Comparison of ENCODE assay signal across 11 mouse cellular contexts in genomic region chr2:9433110-9433940, GRCm38 (mm10).
DNase-seq lines count a peak whose midpoint lies in the region; ATAC-seq lines count a peak whose summit lies in the region.
"Had no signal": no experiment of that assay in that cellular context is flagged by ENCODE, and none has a peak within 500 bp of the region (broad histone marks: within the 10 kb centered on the region; RNA-seq: fewer than 3 reads in every experiment).

No protein-coding gene starts in this region.

- H3K9me3 ChIP-seq in embryonic facial prominence, embryonic 11.5 days (replicated peaks; ENCODE audit: control insufficient read depth, low read length), result no peaks in the 10 kb centered on the region
- no peaks in the 10 kb centered on the region for H3K9me3 ChIP-seq in embryonic facial prominence, embryonic 10.5 days

- WGBS in embryonic facial prominence, embryonic 11.5 days, result 33% methylated on average over 17 of the region's 17 CpGs
- WGBS in embryonic facial prominence, embryonic 10.5 days, result 30% methylated on average over 17 of the region's 17 CpGs

- peak; percentile 9 for DNase-seq in embryonic facial prominence, embryonic 11.5 days (ENCODE audit: low spot score)
- no peak for DNase-seq in embryonic facial prominence, embryonic 10.5 days (ENCODE audit: low spot score)
- peak; percentile 7 for DNase-seq in kidney, postnatal 10 days
- no peak for DNase-seq in kidney, postnatal 25 days
- peak; percentile 15 for DNase-seq in embryo, embryonic 10.5 days (ENCODE audit: low spot score)
- DNase-seq in mesoderm, embryonic 11.5 days (ENCODE audit: low read depth, low spot score), result peak; percentile 18
- no peak for DNase-seq in frontal cortex, postnatal 25 days (ENCODE audit: low spot score in 2 of 2)
- DNase-seq in adrenal gland, adult 18-20 months (ENCODE audit: low spot score in 2 of 2), result no peak
- DNase-seq: liver, postnatal 0 days had no signal

- no peaks in the 10 kb centered on the region for H3K36me3 ChIP-seq in embryonic facial prominence, embryonic 11.5 days (replicated peaks; ENCODE audit: control insufficient read depth, insufficient read depth, low read depth, low read length)
- H3K36me3 ChIP-seq in embryonic facial prominence, embryonic 10.5 days (replicated peaks), result no peaks in the 10 kb centered on the region

- H3K27ac ChIP-seq in embryonic facial prominence, embryonic 11.5 days (replicated peaks; ENCODE audit: low read depth, low read length), result no peak overlapping the region
- no peak overlapping the region for H3K27ac ChIP-seq in embryonic facial prominence, embryonic 10.5 days (replicated peaks)
- H3K27ac ChIP-seq: left cerebral cortex, adult 2 months had no signal

- no peaks in the 10 kb centered on the region for H3K4me1 ChIP-seq in embryonic facial prominence, embryonic 11.5 days (ENCODE audit: control insufficient read depth, insufficient read depth, low read length)
- no peaks in the 10 kb centered on the region for H3K4me1 ChIP-seq in embryonic facial prominence, embryonic 10.5 days

- ATAC-seq in embryonic facial prominence, embryonic 11.5 days (replicated peaks; ENCODE audit: insufficient number of reproducible peaks, low FRiP score, low TSS enrichment, low read depth), result no peak
- ATAC-seq: liver, postnatal 0 days; Patski had no signal

- no peak overlapping the region for H3K4me2 ChIP-seq in embryonic facial prominence, embryonic 11.5 days (ENCODE audit: low read depth, low read length)

- no peaks in the 10 kb centered on the region for H3K27me3 ChIP-seq in embryonic facial prominence, embryonic 11.5 days (ENCODE audit: control insufficient read depth, insufficient read depth, low read length)
- no peaks in the 10 kb centered on the region for H3K27me3 ChIP-seq in embryonic facial prominence, embryonic 10.5 days (replicated peaks; ENCODE audit: low read depth, poor library complexity, severe bottlenecking)

- no peak overlapping the region for H3K9ac ChIP-seq in embryonic facial prominence, embryonic 11.5 days (replicated peaks; ENCODE audit: low read length)
- H3K9ac ChIP-seq: liver, postnatal 0 days had no signal

- H3K4me3 ChIP-seq in embryonic facial prominence, embryonic 11.5 days (ENCODE audit: low read depth, low read length), result no peak overlapping the region
- no peak overlapping the region for H3K4me3 ChIP-seq in embryonic facial prominence, embryonic 10.5 days
- H3K4me3 ChIP-seq: left cerebral cortex, adult 2 months had no signal

Comparison
In these comparisons a context has a peak if more than half of its experiments do, and no peak if none do; other contexts are left out.
1. DNase-seq: peak in embryonic facial prominence, embryonic 11.5 days (single experiment), kidney, postnatal 10 days (single experiment), embryo, embryonic 10.5 days (single experiment) and mesoderm, embryonic 11.5 days (single experiment); none in embryonic facial prominence, embryonic 10.5 days (single experiment), kidney, postnatal 25 days (0 of 2), frontal cortex, postnatal 25 days (0 of 2) and adrenal gland, adult 18-20 months (0 of 2).